Mouse (Mus musculus) megakaryocyte, embryonic 14.5 days (primary cell): Measurements from ENCODE around the gene Gna13.

Source experiments
- FLI1 ChIP-seq: IDR thresholded peaks from 2 replicates; pipeline ENCODE4 v1.6.1; 2012; ENCODE audit warnings: low read length, inconsistent platforms, mixed read lengths
- GATA1 ChIP-seq: IDR thresholded peaks from 3 replicates; pipeline ENCODE4 v1.6.1; 2012; ENCODE audit warnings: mixed read lengths, low read length, inconsistent platforms, borderline replicate concordance

DNA sequence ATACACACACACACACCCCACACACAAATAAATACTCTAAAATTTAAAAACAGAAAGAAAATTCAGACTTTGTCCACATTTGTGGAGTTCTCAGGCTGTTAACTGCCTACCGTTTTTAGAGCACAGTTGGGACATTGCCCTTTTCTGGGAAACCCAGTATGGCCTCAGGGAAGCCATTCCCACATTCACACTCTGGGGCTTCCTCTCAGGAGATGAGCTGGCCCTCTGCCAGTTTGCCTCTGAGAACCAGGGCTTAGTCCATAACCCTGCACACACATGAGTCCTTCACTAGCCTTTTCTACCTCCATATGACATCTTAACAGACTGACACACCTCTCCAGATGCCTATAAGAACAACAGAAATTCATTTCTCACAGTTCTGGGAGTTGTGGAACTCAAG is 60.7 kb downstream of the Gna13 start:
- no peak for TF ChIP-seq GATA1
- TF ChIP-seq FLI1 = no peak
